Mouse (Mus musculus) heart, postnatal 0 days (tissue): ENCODE measurements around the gene Bnc1.

Experiments used
- CTCF ChIP-seq: IDR thresholded peaks from 2 replicates; pipeline ENCODE4 v1.5.1; 2016; ENCODE audit warnings: antibody characterized with exemption, control low read depth, low read depth
- EP300 ChIP-seq: IDR thresholded peaks from 2 replicates; pipeline ENCODE4 v1.6.1; 2016; ENCODE audit warnings: antibody characterized with exemption, low read depth

- TF ChIP-seq CTCF, result no peak
- no peak for TF ChIP-seq EP300
Measured at GRCm38 (mm10) chr7:81992131-81993061, at the start of gene Bnc1.
